Mouse (Mus musculus) spleen, embryonic (tissue): Measurements from ENCODE around the gene Otud7a.

Source experiments
- CTCF ChIA-PET: fragments of 350-600 bp; sonication (Branson Sonifier 250); formaldehyde crosslinking; loops from one replicate; lab custom pipeline; 2022; lab: Charles Lee

Gene Otud7a

GRCm38 (mm10) chr7:63773268-63773667 lies 328.7 kb downstream of the Otud7a start:
- CTCF ChIA-PET: no interaction called here

- CTCF ChIA-PET: no interaction called here
These were observed 329.7 kb downstream of the Otud7a start for GRCm38 (mm10) chr7:63774291-63774690.

DNA sequence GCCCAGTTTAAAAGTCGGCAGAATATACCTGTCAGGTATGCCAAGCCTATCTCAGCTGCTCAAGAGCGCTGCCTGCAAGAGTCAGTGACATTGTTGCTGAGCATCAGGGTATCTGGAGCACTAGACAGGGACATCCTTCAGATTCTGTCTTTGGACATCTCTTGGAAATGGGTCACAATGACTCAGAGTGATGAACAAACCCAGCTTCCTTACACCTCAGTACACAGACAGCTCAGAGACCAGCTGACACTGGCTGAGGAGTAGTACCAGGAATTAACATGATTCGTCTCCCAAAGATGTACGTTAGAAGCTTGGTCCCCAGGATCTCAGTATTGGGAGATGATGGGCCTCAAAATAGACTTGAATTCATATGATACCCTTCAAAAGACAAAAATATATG lies 332.8 kb downstream of the Otud7a start:
- CTCF ChIA-PET: no interaction called here

DNA sequence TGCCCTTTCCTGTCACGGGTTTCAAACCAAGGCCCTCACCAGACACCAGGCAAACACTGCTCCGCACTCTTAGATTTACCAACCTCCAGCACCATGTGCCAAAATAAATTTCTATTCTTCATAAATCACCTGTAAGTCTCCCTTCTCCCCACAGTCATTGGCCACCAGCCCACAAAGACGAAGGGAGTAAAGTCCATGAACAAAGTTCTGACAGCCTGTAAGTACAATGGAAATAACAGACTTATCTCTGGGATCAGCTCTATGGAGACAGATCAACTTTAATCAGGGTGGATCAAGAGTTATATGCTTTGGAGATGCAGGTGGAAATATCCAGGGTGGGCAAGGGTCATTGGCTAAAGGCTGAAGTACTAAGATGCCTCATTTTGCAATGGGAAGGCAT lies 336.3 kb downstream of the Otud7a start:
- CTCF ChIA-PET: no interaction called here

GRCm38 (mm10) chr7:63789743-63790142 lies 345.2 kb downstream of the Otud7a start:
- CTCF ChIA-PET: interaction anchor here (0.7 kb wide), 1 partner anchor 497 kb away, joined by 3 read pairs; no protein-coding TSS in a partner anchor

DNA sequence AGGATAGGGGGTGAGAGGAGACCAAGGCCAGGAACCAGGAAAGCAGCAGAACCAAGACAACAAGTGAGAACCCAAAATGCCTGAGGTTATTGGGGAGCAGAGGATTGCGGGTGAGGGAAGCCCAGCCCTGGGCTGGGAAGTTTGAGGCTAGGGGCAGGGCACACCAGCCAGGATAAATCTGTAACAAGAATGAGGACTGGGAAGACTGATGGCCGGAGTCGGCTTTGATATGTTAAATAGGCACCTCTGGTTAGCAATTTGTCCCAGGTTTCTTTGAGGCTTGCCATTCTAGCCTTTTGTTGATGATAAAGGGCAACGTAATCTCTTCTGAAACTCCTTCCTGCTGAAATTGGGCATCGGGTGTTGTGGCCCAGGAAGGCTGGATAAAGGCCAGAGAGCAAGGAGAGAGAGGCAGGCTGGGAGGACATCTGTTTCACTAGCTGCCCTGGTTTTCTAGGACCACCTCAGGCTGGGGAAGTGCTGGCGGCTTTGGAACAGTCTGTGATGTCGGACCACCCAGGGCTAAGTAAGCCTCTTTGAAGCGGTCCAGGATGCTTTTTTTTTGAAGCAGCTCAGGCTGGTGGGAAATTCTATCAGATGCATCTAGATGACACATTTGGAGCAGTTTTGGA lies 351.6 kb downstream of the Otud7a start:
- CTCF ChIA-PET: no interaction called here

DNA sequence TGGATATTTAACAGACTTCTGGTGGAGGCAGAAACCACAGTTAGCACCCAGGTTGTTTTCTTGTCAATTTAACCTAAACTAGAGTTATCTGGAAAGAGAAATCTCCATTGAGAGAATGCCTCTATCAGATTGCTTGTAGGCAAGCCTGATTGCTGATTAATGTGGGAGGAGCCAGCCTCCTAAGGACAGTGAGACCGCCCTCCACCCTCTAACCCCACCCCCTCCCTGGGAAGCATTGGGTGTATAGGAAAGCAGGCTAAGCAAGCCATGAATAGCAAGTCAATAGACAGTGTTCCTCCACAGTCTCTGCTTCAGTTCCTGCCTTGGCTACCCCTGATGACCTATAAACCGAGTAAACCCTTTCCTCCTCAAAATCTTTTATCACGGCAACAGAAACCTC lies 353.9 kb downstream of the Otud7a start:
- CTCF ChIA-PET: no interaction called here

DNA sequence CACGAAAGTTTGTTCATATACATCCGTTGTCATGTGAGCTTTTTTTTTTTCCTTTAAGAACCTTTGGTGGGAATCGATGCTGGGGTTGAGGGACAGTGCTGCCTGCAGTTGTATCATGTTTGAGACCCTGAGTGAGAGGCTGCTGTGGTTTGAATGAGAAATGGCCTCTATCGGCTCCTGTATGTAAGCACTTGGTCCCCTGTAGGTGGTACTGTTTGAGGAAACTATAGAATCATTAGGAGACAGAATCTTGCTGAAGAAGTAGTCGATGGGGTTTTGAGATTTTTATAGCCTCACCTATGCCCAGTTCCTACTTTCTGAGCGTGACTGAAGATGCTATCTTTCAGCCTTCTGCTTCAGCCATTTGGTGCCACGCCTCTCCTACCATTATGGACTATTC lies 354.8 kb downstream of the Otud7a start:
- CTCF ChIA-PET: no interaction called here

GRCm38 (mm10) chr7:63802751-63803150 lies 358.2 kb downstream of the Otud7a start:
- CTCF ChIA-PET: no interaction called here
